Mouse (Mus musculus) CD8-positive naive resting alpha-beta T cell, adult 2 months (primary cell): ENCODE data around the gene Zfp933.
"Not testable (repeated sequence)": the region's sequence is repeated elsewhere in the genome, so short reads cannot be mapped to it uniquely, and the experiment has no call there.

Source experiments
- DNase-seq, 2 experiments: peaks; one replicate each; pipeline ENCODE4 v3.0.0; 2022; ENCODE audit warnings: low read depth in 2 of 2, low spot score in 2 of 2

The Zfp933 gene

GRCm38 (mm10) chr4:147865651-147866050 lies 17.5 kb upstream of the Zfp933 start:
- no peak for DNase-seq

GRCm38 (mm10) chr4:147862051-147862450 lies 13.9 kb upstream of the Zfp933 start:
- DNase-seq, result no peak

- DNase-seq, result no peak
These were observed 2.6 kb upstream of the Zfp933 start for GRCm38 (mm10) chr4:147850776-147851175.

GRCm38 (mm10) chr4:147848584-147848991 lies 422 bp upstream of the Zfp933 start:
- no peak for DNase-seq

- DNase-seq, result no peak
These were observed 5.3 kb downstream of the Zfp933 start for GRCm38 (mm10) chr4:147842871-147843270.

- DNase-seq, result peak in 1 of 2 experiments; percentile 21
These were observed 8.9 kb downstream of the Zfp933 start for GRCm38 (mm10) chr4:147839282-147839681.

- no peak for DNase-seq
These were observed 23.8 kb downstream of the Zfp933 start for GRCm38 (mm10) chr4:147824389-147824788.

GRCm38 (mm10) chr4:147821414-147821813 lies 26.8 kb downstream of the Zfp933 start:
- DNase-seq, result not testable (repeated sequence)

- DNase-seq, result not testable (repeated sequence)
These were observed 28.5 kb downstream of the Zfp933 start for GRCm38 (mm10) chr4:147819659-147820058.

GRCm38 (mm10) chr4:147814592-147815167 lies 33.5 kb downstream of the Zfp933 start:
- DNase-seq, result peak in 1 of 2 experiments; percentile 28

GRCm38 (mm10) chr4:147813249-147813765 lies 34.9 kb downstream of the Zfp933 start:
- no peak for DNase-seq

- not testable (repeated sequence) for DNase-seq
These were observed 38.2 kb downstream of the Zfp933 start for GRCm38 (mm10) chr4:147809966-147810304.

GRCm38 (mm10) chr4:147809292-147809965 lies 38.7 kb downstream of the Zfp933 start, which contains the start of gene Zfp984:
TSS of gene Zfp984 (minus strand) at chr4:147809788.
- peak; percentile 34 to 50 for DNase-seq

GRCm38 (mm10) chr4:147808483-147808882 lies 39.7 kb downstream of the Zfp933 start:
- DNase-seq, result not testable (repeated sequence)

GRCm38 (mm10) chr4:147795308-147795707 lies 52.9 kb downstream of the Zfp933 start:
- not testable (repeated sequence) for DNase-seq

- DNase-seq, result not testable (repeated sequence)
These were observed 54.0 kb downstream of the Zfp933 start for GRCm38 (mm10) chr4:147794026-147794665.

GRCm38 (mm10) chr4:147793390-147793916 lies 54.7 kb downstream of the Zfp933 start:
- DNase-seq, result not testable (repeated sequence)

GRCm38 (mm10) chr4:147791729-147792128 lies 56.4 kb downstream of the Zfp933 start:
- not testable (repeated sequence) for DNase-seq
